Mouse (Mus musculus) adrenal gland (tissue): ENCODE data around the gene Pnmal2.
"Not testable (repeated sequence)": the region's sequence is repeated elsewhere in the genome, so short reads cannot be mapped to it uniquely, and the experiment has no call there.

ENCODE experiments used
- intact Hi-C: fragments of 180-260 bp; cut with DNase I; formaldehyde crosslinking; loops from one replicate; pipeline ENCODE4 v1.15.1; 2025

Gene Pnmal2

DNA sequence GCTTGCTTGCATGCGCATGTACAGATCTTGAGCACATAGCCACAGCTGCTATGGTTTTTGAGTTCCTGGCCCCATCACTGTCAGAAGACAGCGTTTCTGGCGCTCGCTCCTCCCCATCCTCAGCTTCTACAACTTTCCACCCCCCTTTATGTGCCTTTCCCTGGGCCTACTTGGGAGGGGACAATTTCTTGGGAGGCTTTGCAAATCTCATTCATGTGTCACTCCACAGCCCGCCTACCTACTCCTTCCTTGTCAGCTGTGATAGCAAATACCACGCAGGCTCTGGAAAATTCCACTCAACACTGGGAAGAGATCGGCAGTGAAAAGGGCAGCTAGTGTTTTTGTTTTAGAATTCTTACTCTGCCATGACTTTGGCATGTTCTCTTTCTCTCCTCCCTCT is 4.2 kb upstream of the Pnmal2 start:
- intact Hi-C loops = no loop called here

DNA sequence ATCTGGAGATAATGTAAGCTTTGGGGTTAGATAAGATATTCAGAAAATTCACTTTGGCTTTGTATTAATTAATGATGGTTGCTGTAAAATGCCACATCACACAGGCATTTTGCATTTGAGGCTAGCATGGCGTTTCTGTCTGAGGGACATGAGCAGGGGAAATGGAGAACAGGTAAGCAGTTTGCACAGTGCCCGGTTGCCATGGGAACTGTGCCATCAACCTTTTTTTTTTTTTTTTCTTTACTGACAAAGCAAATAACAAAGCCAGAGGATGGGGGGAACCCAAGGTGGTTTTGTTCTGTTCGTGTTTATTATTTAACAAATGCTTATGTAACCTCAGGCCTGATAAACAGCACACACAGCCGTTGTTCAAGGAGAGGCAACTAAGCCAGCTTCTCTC is 1.6 kb upstream of the Pnmal2 start:
- intact Hi-C loops = no loop called here

DNA sequence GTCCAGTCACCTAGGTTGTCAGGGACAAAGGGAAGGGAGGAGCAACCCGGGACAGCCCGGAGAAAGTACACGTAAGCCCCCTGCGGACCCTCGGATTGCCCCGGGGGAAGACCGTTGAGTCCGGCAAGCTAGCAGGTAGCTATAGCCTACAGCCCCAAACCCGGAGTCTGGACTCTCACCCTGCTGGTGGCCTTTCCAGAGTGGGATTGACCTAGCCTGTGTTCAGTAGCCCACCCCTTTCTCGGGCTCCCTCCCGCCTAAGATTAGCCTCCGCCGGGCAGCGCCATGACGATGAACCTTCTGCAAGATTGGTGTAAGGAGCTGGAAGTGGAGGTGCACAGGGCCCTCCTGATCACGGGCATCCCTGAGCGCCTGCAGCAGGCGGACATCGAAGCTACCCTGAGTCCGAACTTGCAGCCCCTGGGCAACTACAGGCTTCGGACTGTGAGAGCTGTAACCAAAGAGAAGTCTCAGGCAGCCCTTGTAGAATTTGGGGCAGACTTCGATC is 380 bp downstream of the Pnmal2 start:
- intact Hi-C loops = no loop called here

DNA sequence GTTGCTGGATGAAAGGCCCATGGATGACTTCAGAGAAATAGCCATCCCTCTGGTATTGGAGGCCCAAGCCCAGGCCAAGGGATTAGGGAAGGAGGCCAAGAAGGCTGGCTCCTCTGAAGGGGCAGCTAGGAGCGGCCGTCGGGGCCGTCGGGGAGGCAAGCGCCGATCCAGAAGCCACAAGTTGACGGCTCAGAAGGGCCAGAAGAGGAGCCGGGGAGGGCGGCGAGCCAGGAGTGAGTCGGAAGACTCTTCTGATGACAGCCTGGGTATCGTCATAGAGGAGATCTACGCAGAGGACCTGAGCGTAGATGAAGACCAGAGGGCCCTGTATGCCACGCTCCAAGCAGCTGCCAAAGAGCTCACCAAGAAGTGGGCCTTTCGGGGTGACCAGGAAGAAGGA is 937 bp downstream of the Pnmal2 start:
- intact Hi-C loops = no loop called here

DNA sequence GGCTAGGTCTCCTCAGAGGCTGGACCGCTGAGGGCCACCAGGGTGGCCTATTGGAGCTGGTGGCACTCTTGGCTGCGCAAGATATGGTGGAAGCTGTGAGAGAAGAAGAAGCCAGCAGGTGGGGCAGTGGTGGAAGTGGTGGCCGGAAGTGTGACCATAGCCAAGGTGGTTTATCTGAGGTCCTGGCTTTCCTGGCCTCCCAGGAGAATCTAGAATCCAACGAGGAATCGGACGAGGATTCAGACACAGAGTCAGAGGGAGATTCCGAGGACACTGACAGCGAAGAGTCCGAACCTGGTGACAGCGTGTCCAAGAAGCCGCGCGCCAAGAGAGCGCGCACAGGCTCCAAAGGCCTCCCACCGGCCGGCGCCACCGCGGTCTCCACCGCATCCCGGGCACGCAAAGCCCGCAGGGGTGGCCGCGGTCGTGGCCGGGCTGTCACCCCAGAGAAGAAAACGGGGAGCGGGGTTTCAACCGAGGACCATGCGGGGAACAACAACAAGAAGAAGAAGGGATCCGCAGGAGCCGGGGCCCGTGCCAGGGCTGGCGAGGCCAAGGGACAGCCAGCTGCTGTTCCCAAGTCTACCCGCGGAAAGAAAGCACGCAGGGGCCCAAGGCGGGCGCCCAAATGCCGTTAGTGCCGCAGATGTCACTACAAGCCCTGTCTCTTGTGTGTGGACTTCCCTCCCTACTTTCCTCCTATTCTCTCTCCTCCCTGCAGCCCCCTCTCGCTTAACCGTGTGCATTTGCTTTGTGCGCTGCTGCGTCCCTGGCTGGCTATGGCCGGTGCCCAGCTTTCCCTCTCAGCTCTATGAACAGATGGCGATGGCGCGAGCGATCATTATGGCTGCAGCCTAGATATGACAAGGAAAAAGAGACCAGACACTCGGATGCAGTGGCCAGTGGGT is 2.2 kb downstream of the Pnmal2 start:
- intact Hi-C loops = no loop called here

DNA sequence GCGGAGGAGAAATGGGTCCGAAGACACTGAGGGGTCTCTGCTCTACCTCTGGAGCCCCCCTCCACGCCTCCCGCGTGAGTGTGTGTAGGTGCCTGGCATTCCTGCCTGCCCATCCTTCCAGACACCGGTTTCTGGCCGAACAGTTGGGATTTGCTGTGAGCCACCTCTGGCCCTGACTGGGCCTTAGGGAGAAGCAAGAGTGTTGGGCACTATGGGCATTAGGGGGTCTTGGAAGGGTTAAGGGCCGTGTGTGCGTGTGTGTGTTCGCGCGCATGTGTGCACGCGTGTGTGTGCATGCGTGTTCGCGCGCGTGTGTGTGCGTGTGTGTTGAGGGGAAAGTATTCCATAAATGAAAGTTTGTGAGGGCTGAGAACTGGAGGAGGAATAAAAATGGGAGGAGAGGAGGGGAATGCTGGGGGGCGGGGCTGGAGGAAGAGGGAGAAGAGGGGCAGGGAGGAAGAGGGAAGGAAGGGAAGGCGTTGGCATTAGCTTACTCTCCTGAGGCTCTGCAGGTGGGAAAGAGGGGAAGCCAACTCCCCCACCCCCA is 2.9 kb downstream of the Pnmal2 start:
- intact Hi-C loops = no loop called here

DNA sequence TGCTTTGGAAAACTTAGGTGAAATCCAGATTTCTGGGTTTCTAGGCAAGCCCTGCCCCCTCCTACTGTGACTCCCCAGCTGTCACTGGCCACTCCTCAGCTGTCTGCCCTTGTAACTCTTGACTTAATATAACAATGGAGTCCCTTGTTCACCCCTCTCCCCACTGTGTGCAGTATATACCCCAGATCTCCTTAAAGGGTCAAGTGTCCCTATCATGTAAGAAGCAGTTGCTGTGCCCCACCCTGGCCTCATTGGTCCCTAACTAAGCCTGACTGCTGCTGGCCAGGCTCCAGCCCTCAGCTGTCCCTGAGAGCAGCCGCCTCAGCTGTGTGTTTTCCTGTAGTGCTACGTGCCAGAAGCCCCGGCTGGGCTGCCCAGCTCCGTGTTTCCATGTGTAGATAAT is 3.5 kb downstream of the Pnmal2 start:
- intact Hi-C loops = no loop called here

DNA sequence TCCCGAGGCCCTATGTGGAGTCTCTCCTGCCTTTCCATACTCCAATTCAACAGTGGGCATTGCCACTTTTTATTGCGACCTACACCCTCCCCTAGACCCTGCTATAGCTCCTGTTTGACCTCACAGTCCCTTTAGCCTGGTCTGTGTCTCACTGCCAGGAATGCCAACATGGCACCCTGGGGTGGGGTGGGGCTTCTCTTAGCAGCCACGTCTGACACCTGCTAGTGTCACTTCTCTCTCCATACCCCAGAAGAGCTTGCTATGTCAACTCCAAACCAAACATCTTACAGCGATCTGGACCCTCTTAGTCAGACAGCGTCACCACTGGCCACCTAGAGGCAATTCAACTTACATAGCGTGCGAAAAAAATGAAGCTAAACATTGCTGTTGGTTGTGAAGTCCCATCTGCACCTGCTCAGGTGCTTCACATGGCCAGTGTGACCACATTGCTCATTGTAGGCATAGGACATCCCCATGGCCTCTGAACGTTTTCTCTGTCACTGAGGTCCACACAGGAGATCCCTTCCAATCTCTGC is 4.5 kb downstream of the Pnmal2 start:
- intact Hi-C loops = no loop called here

DNA sequence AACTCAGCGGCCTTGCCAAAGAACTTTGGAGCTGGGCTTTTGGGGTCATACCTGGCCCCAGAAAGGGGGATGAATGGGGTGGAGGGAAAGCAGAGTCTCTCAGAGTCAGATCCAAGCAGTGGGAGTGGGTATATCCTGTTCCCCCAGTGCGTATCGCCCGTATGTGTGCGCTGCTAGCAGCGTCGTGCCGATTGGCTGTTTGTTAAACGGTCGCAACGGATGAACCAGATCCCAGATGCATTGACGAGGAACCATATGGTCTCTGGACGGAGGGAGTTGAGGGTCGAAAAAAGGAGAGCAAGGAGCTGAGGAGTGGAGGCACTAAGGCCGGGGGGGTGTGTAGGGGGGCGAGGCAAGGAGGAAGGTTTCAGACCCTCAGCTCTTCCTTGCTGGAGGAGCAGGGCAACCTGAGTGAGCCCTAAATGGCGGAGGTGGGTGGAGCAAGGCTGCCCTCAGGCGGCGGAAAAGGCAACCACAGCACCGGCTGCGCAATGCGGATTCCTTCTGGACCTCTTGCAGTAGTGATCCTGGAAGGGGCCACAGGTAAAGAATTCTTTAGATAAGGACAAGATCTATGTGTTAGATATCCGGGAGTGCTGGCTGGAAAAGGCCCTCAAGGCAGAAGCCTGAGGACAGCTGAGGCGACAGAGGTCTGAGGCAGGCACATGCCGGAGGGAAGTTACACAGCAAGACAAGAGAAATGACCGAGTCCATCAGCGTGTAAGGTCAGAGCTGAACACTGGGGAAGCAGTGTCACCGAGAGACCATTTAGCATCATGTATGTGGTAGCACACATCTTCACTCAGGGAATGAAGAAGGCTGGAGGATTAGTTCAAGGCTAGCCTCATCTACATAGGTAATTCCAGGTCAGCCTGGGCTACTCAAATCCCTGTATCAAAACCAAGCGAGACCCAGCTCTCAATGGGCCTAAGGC is 5.7 kb downstream of the Pnmal2 start:
- intact Hi-C loops = loop anchor here (1.0 to 2.0 kb wide), 3 partner anchors 18 to 117 kb away; no protein-coding TSS in a partner anchor

DNA sequence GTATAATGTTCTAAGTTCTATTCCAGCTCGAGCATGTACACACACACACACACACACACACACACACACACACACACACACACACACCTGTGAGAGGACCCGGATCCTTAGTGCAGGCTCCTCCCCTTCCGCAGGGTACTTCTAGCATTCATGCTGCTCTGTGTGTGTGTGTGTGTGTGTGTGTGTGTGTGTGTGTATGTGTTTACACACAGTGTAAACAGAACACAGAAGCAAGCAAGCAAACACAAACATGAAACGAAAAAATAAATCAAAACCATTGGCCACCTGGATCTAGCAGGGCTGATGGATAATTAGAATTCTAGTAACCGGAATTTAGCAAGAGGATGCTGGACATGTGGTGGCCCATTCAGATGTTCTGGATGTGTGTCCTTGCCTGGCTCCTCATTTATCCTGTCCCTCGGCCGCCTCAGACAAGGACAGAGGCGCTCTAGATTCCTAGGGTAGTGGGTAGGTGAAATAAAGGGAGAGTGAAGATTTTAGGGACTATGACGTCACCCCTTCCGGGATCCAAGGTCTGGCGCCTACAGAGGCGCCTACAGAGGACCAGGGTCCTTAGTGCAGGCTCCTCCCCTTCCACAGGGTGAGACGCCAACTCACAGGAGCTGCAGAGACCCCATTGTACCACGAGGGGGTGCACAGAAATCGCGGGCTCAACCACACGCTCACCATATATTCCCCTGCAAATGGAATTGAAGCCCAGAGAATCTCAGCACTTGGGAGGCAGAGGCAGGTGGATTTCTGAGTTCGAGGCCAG is 6.6 kb downstream of the Pnmal2 start:
- intact Hi-C loops = loop anchor here (1.0 to 2.0 kb wide), 3 partner anchors 19 to 116 kb away; no protein-coding TSS in a partner anchor

DNA sequence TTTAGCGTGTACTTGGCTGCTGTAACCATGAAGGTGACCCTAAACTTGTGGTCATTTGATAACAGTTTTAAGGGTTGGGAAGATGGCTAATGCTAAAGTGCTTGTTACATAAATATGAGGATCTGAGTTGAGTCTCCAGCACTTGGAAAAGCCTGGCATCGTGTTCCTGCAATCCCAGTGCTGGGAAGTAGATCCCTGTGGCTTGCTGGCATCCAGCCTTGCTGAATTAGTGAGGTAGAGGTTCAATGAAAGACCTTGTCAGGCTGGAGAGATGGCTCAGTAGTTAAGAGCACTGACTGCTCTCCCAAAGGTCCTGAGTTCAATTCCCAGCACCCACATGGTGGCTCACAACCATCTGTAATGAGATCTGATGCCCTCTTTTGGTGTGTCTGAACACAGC is 9.3 kb downstream of the Pnmal2 start:
- intact Hi-C loops = not testable (repeated sequence)

DNA sequence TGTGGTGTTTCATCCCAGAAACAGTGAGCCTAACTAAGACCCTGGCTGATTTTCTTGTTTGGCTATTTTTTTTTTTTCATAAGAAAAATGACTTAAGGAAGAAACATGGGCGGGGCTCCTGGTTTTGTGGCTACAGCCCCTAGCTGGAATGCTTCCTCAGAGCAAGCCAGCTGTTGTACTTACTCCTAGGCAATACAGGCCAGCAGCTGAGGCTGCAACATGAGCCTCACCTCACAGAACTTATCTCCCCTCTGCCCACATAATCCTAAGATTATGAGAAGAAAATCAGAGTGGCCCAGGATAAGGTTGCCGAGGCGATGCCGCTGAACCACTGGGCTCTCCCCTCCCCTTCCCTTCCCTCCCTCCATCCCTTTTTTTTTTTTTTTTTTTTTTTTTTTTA is 11.2 kb downstream of the Pnmal2 start:
- intact Hi-C loops = no loop called here

DNA sequence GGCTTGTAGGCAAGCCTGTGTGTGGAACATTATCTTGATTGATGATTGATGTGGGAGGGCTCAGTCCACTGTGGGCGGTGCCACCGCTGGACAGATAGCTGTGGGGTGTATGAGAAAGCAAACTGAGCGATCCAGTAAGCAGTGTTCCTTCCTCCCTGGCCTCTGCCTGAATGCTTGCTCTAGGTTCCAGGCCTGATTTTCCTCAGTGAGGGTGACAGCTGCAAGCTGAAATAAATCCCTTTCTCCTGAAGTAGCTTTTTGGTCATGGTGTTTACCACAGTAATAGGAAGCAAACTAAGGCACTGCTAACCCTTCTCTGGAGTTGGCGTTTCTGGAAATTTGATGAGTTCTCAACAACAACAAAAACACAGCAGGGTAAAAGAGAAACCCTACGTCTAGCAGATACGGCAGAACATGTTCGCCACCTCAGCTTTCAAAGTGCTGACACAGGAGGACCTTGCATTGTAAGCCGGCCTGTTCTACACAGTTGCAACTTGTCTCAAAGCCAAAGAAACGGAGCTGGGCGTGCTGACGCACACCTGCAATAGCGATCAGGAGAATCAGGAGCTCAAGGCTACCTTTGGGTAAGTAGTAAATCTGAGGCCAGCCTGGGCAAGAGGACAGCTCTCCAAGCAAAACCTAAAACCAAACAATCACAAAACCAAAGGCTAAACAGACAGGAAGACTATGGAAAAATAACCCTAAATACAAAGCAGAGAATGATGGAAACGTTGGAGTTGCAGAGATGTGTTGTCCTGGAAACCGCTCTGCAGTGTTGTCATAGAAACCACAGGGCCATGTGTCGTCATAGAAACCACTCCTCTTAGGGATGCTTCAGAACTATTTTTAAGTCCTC is 12.2 kb downstream of the Pnmal2 start:
- intact Hi-C loops = no loop called here

DNA sequence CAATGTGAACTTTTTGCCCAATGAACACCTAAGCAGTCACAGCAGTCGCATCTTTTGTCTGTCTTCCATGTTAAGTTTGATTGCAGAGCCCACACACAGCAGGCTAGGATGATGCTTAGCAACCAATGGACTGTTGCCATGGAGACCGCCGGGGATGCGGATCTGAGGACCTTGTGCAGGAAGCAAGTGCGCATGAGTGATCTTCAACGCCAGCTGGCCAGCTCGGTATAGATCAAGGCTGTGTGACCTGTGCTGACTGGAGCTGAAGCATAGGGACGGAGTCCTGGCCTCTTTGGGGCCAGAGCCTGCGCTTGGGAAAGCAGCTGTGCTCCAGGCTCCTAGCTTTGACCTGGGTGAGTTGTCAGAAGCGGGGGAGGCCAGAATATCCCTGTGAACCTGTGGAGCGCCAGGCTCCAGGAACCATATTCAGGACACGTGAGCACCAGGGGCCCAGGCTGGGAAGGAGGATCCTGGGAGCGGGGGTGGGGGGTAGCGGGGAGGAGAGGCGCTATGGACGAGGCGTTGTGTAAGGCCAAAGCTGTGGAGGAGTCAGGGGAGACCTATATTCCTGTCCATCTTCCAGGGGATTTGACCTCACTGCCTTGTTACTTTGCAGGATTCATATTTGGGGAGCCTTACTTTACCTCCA is 15.2 kb downstream of the Pnmal2 start, which contains the start of gene Pnmal1:
Gene Pnmal1 (plus strand): TSS at position 141 of the 649 bp plus-strand sequence.
- intact Hi-C loops = no loop called here

DNA sequence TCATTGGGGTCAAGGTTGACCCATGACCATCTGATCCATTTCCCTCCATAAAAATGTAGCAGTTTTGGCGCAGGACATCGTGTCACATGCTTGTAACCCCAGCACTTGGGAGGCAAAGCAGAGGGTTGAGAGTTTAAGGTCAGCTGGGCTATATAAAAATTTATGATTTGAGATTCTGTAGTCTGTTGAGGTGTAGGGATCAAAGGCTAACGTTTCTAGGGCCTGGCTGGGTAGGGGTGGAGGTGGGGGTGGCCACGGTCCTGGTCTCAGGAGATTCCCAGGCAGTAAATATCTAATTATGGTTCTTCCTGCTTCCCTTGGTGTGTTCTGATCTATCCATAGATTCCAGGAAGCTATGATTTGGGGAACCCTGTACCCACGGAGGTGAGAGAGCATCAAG is 17.2 kb downstream of the Pnmal2 start:
- intact Hi-C loops = no loop called here

DNA sequence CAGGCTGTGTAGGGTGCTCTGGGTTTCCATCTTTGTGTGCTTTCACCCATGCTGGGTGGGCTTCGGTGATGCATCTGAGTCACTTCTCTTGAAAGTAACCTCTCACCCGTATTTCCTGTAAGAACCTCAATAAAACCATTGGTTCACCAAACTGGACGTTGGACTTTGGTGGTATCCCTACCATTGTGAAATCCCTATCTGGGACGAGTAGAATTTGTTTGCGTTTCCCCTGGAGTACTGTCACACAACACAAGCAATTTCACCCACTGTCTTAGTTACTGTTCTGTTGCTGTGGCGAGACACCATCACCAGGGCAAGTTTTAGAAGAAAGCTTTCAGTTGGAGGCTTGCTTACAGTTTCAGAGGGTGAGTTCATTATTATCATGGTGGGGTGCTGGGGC is 23.9 kb downstream of the Pnmal2 start:
- intact Hi-C loops = no loop called here

DNA sequence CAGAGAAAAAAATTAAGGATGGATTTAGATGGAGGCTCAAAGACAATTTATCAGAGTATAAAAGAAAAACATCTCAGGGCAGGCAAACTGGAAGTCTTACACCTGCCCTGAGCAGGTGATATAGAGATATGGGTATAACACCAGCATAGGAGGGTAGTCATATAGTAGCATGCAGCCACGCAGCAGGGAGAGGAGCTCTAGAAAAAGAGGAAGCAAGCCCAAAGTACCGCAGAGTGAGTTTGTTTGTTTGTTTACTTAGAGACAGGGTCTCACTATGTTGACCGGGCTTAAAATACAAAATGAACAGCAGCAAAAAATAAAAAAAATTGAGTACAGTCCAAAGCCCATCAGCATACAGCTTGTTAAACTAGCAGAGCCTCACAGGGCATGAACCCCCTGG is 26.7 kb downstream of the Pnmal2 start:
- intact Hi-C loops = no loop called here

DNA sequence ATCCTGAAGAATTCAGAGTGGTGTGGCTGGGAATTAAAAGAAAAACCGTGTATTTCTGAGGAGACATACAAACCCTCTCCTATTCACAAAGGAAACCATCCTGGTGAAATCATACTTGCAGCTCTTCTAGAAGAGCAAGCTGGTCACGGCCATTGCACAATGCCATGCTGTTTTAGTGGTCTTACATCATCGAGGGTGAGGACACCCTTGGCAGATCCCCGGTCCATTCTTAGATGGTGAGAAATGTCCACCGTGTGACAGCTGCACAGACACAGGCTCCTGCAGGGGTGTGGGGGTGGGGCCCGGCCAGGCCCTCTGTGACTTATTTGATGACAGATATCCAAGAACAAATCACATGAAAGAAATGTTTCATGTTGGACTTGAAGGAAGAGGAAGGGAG is 29.5 kb downstream of the Pnmal2 start:
- intact Hi-C loops = no loop called here

DNA sequence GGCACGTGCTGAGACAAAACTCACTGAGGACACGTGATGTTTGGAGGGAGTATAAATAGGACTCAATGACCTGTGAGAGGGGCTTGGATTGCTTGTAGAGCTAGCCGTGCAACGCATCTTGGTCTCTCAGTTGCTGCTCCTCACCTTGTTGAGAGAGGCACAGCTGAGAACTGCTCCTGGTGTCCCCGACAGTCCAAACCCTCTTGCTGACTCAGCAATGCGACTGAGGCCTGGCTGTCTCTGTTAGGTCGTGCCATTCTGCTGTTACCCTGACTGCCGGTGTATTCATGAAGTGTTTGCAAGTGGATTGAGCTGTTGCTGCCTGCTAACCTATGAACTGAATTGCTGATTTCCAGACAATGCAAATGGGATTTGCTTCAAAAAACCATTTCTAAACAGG is 31.8 kb downstream of the Pnmal2 start:
- intact Hi-C loops = no loop called here
